Mouse (Mus musculus): Measurements from ENCODE around the gene Emp3.
"Not testable (repeated sequence)": the region's sequence is repeated elsewhere in the genome, so short reads cannot be mapped to it uniquely, and the experiment has no call there.

Gene Emp3

GRCm38 (mm10) chr7:45916056-45917003 lies 4.9 kb downstream of the Emp3 start:
- DNase-seq (ENCODE audit: low read depth, low spot score), result peak; percentile 58

DNA sequence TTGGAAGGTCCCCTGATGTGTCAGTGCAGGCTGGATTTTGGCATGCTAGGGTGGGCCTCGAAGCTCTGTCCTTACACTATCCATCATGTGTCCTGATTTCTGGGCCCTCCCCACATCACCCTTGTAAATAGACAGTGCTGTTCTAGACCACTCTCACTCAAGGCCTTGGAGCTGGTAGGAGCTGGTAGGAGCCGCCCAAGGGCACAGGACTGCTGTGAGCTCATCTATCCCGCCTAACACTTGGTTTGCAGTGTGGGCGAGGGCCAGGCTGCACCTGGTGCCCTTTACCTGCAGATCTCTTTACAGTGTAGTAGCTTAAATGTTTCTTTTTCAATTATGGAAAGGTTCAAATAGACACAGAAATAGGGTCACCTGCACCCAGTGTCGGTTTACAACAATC lies 6.2 kb downstream of the Emp3 start:
- no peak for DNase-seq (ENCODE audit: low read depth, low spot score)

- DNase-seq (ENCODE audit: low read depth, low spot score), result no peak
Observed at GRCm38 (mm10) chr7:45914067-45914466, 7.1 kb downstream of the Emp3 start.

DNA sequence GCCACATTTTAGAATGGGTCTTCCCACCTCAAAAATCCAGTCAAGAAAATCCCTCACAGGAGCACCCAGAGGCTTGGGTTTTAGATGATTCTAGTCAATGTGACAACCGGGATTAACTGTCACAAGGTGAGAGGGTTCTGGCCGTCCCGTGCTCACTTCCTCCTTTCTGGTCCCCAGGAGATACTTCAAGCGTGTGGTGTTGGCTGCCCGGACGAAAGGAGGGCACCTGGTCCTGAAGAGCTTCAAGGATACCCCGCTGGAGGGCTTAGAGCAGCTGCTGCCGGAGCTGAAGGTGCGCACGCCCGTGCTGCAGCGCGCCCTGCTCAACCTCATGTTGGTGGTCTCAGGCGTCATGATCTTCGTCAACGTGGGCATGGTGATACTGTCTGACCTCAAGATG lies 12.1 kb downstream of the Emp3 start:
- DNase-seq (ENCODE audit: low read depth, low spot score), result no peak

GRCm38 (mm10) chr7:45908384-45908783 lies 12.8 kb downstream of the Emp3 start:
- no peak for DNase-seq (ENCODE audit: low read depth, low spot score)

GRCm38 (mm10) chr7:45906622-45907021 lies 14.6 kb downstream of the Emp3 start:
- no peak for DNase-seq (ENCODE audit: low read depth, low spot score)

DNA sequence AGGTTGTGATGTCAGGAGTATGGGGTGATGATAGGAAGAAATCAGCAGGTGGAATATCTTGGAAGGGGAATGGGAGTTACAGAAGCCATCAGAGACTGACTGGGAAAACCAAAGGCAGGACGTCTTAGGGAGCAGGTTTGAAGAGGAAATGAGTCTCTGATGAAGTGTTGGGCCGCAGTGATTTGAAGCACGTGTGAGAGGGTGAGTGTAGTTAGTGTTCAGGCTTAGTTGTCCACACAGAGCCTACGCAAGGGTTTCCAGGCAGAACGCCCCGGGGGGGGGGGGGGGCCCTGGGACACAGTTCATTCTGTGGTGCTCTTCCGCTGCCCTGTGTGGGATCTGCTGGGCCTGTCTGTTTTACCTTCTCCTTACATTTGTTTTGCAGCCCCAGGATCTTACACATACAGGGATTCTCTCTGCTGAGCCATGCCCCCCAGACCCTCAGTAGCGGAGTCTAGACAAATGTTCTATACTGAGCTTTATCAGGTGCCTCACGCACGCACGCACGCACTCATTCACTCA lies 18.7 kb downstream of the Emp3 start:
- DNase-seq (ENCODE audit: low read depth, low spot score), result peak; percentile 7

DNA sequence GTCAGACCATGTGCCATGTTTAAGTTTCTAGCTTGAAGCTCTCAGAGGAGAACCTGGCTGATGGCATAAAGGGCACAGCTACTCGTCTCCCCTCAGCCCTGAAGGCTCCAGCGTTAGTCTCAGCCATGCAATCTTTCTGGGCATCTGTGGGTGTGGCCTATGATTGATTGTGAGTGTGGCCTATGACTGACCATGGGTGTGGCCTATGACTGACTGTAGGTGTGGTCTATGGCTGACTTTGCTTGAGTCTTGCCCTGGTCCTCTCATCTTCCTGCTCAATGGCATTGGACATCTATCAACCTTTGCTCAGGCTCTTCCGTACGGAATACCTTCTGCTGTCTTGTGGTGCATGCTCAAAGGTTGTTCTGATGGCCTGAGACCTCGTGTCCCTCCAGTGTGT lies 19.6 kb downstream of the Emp3 start:
- DNase-seq (ENCODE audit: low read depth, low spot score), result peak; percentile 49

- DNase-seq (ENCODE audit: low read depth, low spot score), result peak; percentile 60
Observed at GRCm38 (mm10) chr7:45898125-45898524, 23.1 kb downstream of the Emp3 start.

DNA sequence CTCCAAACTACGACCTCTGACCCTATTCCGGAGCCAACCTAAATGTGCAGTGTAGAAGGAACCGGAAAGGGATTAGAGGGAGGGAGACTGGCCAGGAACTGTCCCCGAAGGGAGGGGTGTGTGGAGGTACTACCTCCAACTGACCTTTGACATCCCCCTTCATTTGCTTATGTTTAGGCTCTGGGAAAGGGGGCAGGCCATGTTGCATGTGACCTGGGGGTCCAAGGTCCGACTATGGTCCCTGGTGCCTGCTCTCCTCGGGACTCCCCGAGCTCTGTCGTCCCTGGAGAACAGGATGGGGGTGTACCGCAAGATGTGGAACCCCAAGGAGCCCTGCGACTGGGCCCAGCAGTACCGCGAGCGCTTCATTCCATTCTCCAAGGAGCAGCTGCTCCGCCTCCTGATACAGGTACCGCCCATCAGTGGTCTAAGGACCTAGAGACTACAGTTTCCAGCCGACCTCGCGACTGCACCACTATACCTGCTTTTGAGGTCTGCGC lies 23.9 kb downstream of the Emp3 start:
- peak; percentile 78 for DNase-seq (ENCODE audit: low read depth, low spot score)

- peak; percentile 99 for DNase-seq (ENCODE audit: low read depth, low spot score)
Observed at GRCm38 (mm10) chr7:45896517-45897257, 24.5 kb downstream of the Emp3 start, which contains the start of the genes Syngr4 and Tmem143. TSS of gene Syngr4 (minus strand) at chr7:45896714. TSS of gene Tmem143 (plus strand) at chr7:45896941.

DNA sequence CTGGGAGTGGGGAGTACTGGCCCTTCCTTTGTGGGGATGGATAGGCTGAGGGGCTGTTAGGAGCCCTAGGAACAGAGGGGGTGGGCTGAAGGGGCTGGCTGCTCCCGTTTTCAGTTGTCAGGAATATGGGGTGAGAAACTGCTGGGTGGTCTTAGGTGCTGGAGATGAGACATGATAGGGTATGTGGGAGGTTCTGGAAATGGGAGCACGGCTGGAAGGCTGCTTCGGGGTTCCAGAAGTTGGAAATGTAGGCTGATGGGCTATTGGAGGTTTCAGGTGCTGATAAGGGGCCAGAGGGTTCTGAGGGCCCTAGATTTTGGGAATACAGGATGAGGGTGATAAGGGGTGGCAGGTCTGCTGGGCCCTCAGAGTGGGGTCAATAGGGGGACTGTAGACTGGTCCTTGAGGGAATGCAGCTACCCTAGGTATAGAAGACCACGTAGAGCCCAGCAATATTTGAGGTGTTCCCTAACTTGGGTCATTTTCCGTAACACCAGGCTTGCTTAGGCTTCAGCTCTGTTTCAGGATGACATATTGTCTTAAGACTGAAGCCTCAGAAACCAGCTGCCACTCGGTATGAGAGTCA lies 25.2 kb downstream of the Emp3 start:
- no peak for DNase-seq (ENCODE audit: low read depth, low spot score)

- no peak for DNase-seq (ENCODE audit: low read depth, low spot score)
Observed at GRCm38 (mm10) chr7:45892651-45893050, 28.6 kb downstream of the Emp3 start.

DNA sequence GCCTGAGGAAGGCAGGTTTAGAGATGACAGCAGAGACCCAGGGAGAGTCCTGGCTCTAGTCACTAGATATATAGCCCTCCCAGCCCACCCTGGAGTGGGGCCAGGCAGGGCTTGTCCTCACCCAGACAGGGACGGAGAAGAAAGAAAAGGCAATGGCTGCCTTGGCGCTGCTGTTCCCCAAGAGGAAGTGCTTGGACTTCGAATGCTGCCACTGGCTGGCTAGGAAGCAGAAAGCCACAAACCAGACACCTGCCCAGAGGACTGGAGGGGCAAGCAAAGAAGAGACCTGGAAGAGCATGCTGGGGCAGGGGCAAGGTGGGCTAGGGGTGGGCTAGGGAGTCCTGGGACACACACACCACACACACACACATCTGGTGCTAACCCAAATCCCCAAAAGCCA lies 34.0 kb downstream of the Emp3 start:
- no peak for DNase-seq (ENCODE audit: low read depth, low spot score)

DNA sequence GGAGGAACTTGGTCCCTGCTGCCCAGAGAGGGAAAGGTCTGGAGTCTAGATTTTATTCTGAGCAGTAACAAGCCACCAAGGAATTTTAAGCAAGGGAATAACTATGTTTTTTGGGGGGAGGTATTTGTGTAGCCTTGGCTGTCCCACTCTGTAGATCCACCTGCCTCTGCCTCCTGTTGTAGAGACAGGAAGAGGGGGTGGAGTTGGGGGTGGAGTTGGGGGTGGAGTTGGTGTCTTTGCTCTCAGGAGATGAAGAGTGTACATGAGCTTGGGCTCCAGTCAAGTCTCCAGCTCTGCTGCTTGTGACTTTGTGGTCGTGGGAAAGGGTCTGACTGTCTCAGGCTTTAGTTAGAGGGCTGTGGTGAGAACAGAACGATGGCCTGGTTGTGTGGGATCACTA lies 40.2 kb downstream of the Emp3 start:
- no peak for DNase-seq (ENCODE audit: low read depth, low spot score)

DNA sequence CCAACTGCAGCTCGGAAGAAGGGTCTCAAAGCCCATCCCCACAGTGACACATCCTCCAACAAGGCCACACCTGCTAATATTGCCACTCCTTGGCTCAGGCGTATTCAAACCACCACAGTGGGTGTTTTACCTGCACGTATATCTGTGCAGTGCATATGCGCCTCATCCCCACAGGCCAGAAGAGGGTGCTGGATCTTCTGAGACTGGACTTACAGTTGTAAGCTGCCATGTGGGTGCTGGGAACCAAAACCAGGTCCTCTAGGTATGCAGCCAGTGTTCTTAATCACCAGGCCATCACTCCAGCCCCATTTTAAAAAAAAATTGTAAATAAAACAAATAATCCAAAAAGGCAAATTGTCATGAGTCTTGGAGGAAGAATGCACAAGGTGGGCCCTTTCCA lies 40.7 kb downstream of the Emp3 start:
- DNase-seq (ENCODE audit: low read depth, low spot score), result no peak

DNA sequence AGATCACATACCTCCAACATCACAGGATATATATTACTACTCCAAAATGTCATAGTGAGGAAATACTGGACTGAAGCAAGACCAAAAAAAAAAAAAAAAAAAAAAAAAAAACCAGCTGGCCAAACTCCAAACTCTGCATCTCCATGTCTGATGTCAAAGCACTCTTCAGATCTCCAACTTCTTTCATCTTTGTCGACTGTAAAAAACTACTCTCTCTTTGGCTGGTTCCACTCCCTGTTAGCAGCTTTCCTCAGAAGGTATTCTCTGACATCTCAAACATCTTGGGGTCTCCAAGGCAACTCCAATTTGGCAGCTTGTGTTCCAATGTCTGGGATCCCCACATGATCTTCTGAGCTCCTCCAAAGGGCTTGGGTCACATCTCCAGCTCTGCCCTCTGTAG lies 42.9 kb downstream of the Emp3 start, which contains the start of gene Grin2d:
Grin2d (minus strand) TSS at position 101 of the 400 bp plus-strand sequence.
- DNase-seq (ENCODE audit: low read depth, low spot score), result not testable (repeated sequence)

GRCm38 (mm10) chr7:45876895-45877294 lies 44.3 kb downstream of the Emp3 start:
- DNase-seq (ENCODE audit: low read depth, low spot score), result no peak

DNA sequence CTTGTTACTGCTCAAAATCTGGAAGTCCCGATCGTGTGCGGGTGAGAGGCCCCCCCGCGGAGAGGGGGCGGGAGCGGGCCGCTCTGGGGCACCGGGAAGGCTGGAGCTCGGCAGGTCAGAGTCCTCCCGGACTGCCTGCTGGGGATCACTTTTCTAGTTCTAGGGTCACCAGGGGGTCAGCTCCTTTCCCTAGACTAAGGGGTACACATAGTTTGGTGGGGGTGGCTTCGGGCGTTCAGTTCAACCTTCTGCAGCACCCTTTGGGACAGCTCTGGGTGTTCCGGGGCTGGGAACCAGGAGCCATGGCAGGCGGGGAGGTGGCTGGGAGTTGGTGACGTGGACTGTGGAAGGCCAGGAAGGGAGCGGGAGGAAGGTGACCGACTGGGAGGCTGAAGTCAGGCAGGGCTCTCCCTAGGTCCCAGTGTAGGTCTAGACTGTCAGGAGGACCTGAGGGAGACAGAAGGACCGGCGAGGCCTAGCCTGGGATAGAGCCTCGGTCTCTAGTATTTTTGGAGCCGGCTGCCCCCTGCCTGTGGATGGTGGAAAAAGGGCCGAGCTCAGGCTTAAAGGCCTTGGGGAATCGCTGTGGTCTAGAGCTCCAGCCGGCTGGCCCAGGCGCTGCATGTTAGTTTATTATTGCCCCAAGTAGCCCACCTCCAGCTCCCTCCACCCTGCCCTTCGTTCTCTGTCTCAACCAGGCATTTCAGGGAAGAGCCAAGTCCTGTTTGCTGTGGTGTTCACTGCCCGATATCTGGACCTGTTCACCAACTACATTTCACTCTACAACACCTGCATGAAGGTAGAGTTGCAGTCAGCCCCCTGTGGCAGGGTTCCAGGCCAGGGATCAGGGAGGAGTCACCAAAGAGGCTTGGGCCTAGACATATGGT lies 47.9 kb downstream of the Emp3 start:
- peak; percentile 57 for DNase-seq (ENCODE audit: low read depth, low spot score)

DNA sequence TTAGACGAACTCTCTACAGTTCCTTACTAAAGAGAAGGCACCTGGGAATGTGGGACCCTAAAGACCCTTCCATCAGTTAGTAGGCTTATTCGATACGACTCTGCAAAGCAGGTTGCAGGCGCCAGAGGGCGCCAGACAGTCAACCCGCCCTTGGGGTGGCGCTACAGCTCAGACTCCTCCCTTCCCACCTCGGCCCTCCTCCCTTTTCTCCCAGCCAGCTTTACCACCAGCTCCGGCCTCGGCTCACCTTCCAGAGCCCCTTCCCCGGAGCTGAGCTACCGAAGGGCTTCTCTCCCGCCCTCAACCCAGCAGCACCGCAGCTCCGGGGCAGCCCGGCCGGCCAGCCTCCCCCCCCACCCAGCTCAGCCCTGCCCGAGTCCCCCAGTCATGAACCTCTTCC lies 48.6 kb downstream of the Emp3 start, which contains the start of gene Kdelr1:
Kdelr1 (plus strand) TSS at position 149 of the 400 bp plus-strand sequence.
- peak; percentile 81 for DNase-seq (ENCODE audit: low read depth, low spot score)
